Mouse (Mus musculus): ENCODE data around the gene Rbm20. TPM values are rescaled to one million over a fixed set of nuclear protein-coding genes. Genes with fewer than 3 reads are reported as not detected.

Gene Rbm20
- polyA plus RNA-seq, 1 experiment from 2014 or later = 1.4 TPM

DNA sequence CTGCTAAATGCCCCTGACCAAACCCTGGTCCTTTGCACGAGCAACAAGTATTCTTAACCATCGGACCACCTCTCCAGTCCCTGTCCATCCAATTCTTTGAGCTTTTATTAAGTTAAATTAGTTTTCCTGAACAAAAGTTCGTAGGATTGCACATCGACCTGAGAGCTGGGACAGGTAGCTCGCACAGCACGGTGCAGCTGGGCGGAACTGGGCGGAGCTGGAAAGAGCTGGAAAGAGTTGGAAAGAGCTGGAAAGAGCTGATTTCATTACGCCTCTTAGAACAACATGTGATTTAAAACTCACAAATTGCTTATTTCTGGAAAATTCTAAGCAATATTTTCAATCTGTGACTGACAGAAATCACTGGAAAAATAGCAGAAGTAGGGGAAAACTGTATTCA is 24.3 kb downstream of the Rbm20 start:
- H3K4me1 ChIP-seq (replicated peaks) = peaks cover 39% of the 10 kb centered on the region
- no peaks in the 10 kb centered on the region for H3K9me3 ChIP-seq
- no peak overlapping the region for H3K4me2 ChIP-seq (replicated peaks)
- no peak overlapping the region for H3K9ac ChIP-seq (replicated peaks)
- no peak overlapping the region for H3K27ac ChIP-seq
- ATAC-seq = no peak
- H3K36me3 ChIP-seq = no peaks in the 10 kb centered on the region
- WGBS = 96% methylated on average over 9 of the region's 9 CpGs
- H3K4me3 ChIP-seq (replicated peaks) = no peak overlapping the region
- H3K27me3 ChIP-seq = peaks cover 3% of the 10 kb centered on the region; the same call in 1 of the 2 replicates

DNA sequence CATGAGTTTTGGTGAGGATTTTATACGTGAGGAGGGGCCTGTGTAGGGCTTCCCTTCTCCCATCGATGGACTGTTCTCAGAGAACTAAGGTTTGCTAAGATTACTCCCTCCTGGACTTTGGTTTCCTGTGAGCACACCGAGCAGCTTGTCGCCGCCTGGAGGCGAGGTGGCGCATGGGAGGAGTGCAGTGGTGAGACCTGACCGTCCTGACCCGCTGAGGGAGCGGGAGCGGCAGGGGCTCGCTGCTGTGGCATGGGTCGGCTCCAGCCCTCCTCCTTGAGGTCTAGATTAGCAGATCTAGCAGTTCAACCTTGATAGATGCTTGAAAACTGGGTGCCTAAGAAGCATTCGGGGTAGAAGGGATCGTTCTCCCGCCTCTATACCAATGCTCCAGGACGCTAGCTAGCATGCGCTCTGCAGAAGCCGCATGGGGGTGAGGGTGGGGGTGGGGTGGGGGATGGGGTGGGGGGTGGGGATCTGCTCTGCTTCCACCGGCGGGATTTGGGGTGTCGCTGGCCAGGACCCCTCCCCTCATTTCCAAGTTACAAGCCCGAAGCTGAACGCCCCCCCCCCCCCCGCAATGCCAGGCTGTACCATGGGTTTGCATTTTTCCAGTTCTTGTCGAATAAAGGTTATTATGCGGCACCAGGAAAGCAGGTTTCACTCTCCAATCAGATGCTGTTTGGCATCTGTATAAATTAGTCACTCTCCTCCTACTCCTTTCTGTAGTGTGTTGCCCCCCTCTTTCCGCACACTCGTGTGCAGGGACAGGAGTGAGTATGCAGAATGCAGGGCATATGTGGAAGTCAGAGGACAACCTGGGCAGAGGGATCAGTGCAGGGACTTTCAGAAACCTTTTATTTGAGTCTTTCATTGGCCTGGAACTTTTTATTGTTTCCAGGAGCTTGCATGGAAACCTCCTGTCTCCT is 28.1 kb downstream of the Rbm20 start:
- Histone ChIP-seq H3K4me3 (replicated peaks) (peak overlapping the region; percentile 43), H3K9me3 (no peaks in the 10 kb centered on the region), H3K27me3 (peaks cover 3% of the 10 kb centered on the region; the same call in 1 of the 2 replicates), H3K4me1 (replicated peaks) (peaks cover 9% of the 10 kb centered on the region), H3K36me3 (no peaks in the 10 kb centered on the region), H3K9ac (replicated peaks) (peak overlapping the region; percentile 62), H3K27ac (no peak overlapping the region), H3K4me2 (replicated peaks) (peak overlapping the region; percentile 69)
- WGBS = 3% methylated on average over 28 of the region's 29 CpGs
- peak; percentile 92 for ATAC-seq

DNA sequence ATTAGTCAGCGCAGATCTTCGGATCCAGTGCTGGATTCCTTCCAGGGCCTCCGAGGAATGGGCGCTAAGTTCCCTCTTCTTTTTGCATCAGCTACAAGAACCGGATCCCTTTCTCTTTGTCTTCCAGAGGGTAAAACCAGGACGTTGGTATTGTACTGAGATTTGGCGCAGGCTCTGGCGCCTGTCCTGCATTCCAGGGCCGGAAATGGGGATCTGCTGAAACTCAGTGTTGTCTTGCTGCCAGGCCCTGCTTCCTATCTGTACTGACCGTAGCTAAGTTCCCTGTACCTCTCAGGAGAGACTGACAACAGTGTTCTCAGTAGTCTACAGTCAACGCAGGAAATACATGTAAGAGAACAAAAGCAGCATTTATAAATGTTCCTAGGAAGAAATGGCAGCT is 31.3 kb downstream of the Rbm20 start:
- WGBS = 73% methylated on average over 11 of the region's 11 CpGs
- no peak for ATAC-seq
- Histone ChIP-seq H3K4me3 (replicated peaks) (no peak overlapping the region), H3K9me3 (no peaks in the 10 kb centered on the region), H3K4me2 (replicated peaks) (no peak overlapping the region), H3K27me3 (no peaks in the 10 kb centered on the region), H3K4me1 (replicated peaks) (0 out of 2 replicates have a peak, but pooled peaks cover 8% of the 10 kb centered on the region), H3K9ac (replicated peaks) (no peak overlapping the region), H3K27ac (no peak overlapping the region), H3K36me3 (no peaks in the 10 kb centered on the region)

DNA sequence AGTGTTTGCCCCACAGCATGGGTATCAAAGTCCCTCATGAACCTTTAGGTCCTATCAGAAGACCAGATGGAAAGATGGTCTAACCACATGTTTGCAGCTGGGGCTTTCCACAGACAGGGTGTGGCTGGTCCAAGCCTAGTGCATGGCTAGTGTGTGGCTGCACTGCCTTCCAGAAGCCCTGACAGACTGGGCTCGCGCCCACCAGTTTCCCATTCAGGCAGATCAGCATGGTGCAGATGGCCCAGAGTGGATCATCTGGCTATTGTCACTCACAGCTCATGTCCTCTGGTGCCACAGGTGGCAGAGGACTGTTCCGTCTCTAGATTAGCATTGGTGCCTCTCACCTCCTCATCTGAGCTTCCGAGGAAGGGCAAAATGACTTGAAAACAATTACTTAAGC is 33.8 kb downstream of the Rbm20 start:
- WGBS = 74% methylated on average over 4 of the region's 4 CpGs
- H3K4me2 ChIP-seq (replicated peaks) = no peak overlapping the region
- H3K4me1 ChIP-seq (replicated peaks) = no peaks in the 10 kb centered on the region
- H3K27ac ChIP-seq = no peak overlapping the region
- H3K9me3 ChIP-seq = peaks cover 7% of the 10 kb centered on the region
- H3K4me3 ChIP-seq (replicated peaks) = no peak overlapping the region
- no peak overlapping the region for H3K9ac ChIP-seq (replicated peaks)
- H3K27me3 ChIP-seq = no peaks in the 10 kb centered on the region
- no peak for ATAC-seq
- H3K36me3 ChIP-seq = no peaks in the 10 kb centered on the region

- Histone ChIP-seq H3K9ac (replicated peaks) (no peak overlapping the region), H3K36me3 (no peaks in the 10 kb centered on the region), H3K9me3 (peaks cover 7% of the 10 kb centered on the region), H3K27ac (no peak overlapping the region), H3K4me3 (replicated peaks) (no peak overlapping the region), H3K27me3 (no peaks in the 10 kb centered on the region), H3K4me1 (replicated peaks) (no peaks in the 10 kb centered on the region), H3K4me2 (replicated peaks) (no peak overlapping the region)
- ATAC-seq = no peak
- WGBS = 57% methylated on average over 8 of the region's 8 CpGs
Observed at GRCm38 (mm10) chr19:53711261-53711890, 34.3 kb downstream of the Rbm20 start.

GRCm38 (mm10) chr19:53712297-53713025 is 35.4 kb downstream of the Rbm20 start:
- H3K4me1 ChIP-seq (replicated peaks) = no peaks in the 10 kb centered on the region
- no peak overlapping the region for H3K4me3 ChIP-seq (replicated peaks)
- no peak for ATAC-seq
- H3K27me3 ChIP-seq = no peaks in the 10 kb centered on the region
- H3K9ac ChIP-seq (replicated peaks) = no peak overlapping the region
- no peaks in the 10 kb centered on the region for H3K36me3 ChIP-seq
- WGBS = 62% methylated on average over 7 of the region's 7 CpGs
- no peak overlapping the region for H3K4me2 ChIP-seq (replicated peaks)
- H3K9me3 ChIP-seq = peaks cover 7% of the 10 kb centered on the region
- H3K27ac ChIP-seq = no peak overlapping the region

GRCm38 (mm10) chr19:53713364-53713763 is 36.3 kb downstream of the Rbm20 start:
- ATAC-seq = no peak
- no peak overlapping the region for H3K27ac ChIP-seq
- H3K4me3 ChIP-seq (replicated peaks) = no peak overlapping the region
- H3K36me3 ChIP-seq = no peaks in the 10 kb centered on the region
- no peak overlapping the region for H3K4me2 ChIP-seq (replicated peaks)
- no peaks in the 10 kb centered on the region for H3K4me1 ChIP-seq (replicated peaks)
- no peaks in the 10 kb centered on the region for H3K27me3 ChIP-seq
- 86% methylated on average over 6 of the region's 6 CpGs for WGBS
- H3K9me3 ChIP-seq = peaks cover 7% of the 10 kb centered on the region
- no peak overlapping the region for H3K9ac ChIP-seq (replicated peaks)

DNA sequence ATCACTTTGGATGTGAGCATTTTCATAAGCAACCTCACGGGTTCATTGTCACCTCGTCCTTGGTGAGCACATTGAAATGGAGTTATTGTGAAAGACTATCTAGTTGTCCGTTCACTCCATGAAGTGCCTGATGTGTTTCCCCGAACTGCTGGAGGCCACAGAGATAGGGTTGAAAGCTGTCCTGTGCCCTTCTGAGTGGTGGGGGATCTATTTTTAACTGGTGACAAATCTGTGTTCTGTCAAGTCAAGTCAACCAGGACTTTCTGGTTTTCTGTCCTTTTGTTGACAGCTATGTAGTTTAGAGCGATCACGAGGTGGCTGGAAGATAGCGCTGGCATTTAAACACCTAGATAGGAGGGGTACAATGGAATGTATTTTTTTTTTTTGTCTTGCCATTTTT is 39.4 kb downstream of the Rbm20 start:
- 94% methylated on average over 7 of the region's 7 CpGs for WGBS
- Histone ChIP-seq H3K4me1 (replicated peaks) (no peaks in the 10 kb centered on the region), H3K9me3 (peaks cover 7% of the 10 kb centered on the region), H3K4me2 (replicated peaks) (no peak overlapping the region), H3K9ac (replicated peaks) (no peak overlapping the region), H3K4me3 (replicated peaks) (no peak overlapping the region), H3K27me3 (no peaks in the 10 kb centered on the region), H3K27ac (no peak overlapping the region), H3K36me3 (no peaks in the 10 kb centered on the region)
- ATAC-seq = no peak

DNA sequence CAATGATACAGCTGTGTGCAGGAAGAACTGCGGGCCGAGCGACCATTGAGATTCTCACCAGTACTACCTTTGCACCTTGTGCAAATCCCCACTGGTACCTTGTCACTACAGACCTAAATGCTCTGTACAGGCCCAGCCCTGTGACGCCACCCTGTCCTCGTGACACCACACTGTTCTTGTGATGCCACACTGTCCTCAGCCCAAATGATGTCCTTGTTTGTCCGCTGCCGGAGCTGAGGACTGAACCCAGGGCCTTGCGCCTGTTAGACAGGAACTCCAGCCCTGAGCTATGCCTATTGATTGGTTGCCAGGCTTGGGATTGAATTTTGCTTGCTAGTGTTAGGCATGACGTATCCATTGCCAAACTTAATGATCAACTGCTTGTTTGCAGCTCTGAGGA is 40.3 kb downstream of the Rbm20 start:
- no peak overlapping the region for H3K4me2 ChIP-seq (replicated peaks)
- H3K27me3 ChIP-seq = no peaks in the 10 kb centered on the region
- H3K9ac ChIP-seq (replicated peaks) = no peak overlapping the region
- no peak overlapping the region for H3K27ac ChIP-seq
- no peaks in the 10 kb centered on the region for H3K36me3 ChIP-seq
- ATAC-seq = no peak
- H3K4me3 ChIP-seq (replicated peaks) = no peak overlapping the region
- WGBS = 86% methylated on average over 9 of the region's 9 CpGs
- H3K9me3 ChIP-seq = peaks cover 7% of the 10 kb centered on the region
- H3K4me1 ChIP-seq (replicated peaks) = no peaks in the 10 kb centered on the region

GRCm38 (mm10) chr19:53722186-53722585 is 45.1 kb downstream of the Rbm20 start:
- H3K4me2 ChIP-seq (replicated peaks) = no peak overlapping the region
- H3K9ac ChIP-seq (replicated peaks) = no peak overlapping the region
- no peak for ATAC-seq
- no peaks in the 10 kb centered on the region for H3K4me1 ChIP-seq (replicated peaks)
- no peak overlapping the region for H3K27ac ChIP-seq
- H3K4me3 ChIP-seq (replicated peaks) = no peak overlapping the region
- no peaks in the 10 kb centered on the region for H3K9me3 ChIP-seq
- no peaks in the 10 kb centered on the region for H3K36me3 ChIP-seq
- H3K27me3 ChIP-seq = no peaks in the 10 kb centered on the region
- 88% methylated on average over 5 of the region's 5 CpGs for WGBS

GRCm38 (mm10) chr19:53724053-53724452 is 46.9 kb downstream of the Rbm20 start:
- no peaks in the 10 kb centered on the region for H3K9me3 ChIP-seq
- H3K4me3 ChIP-seq (replicated peaks) = no peak overlapping the region
- H3K27me3 ChIP-seq = no peaks in the 10 kb centered on the region
- H3K36me3 ChIP-seq = no peaks in the 10 kb centered on the region
- no peak overlapping the region for H3K9ac ChIP-seq (replicated peaks)
- no peaks in the 10 kb centered on the region for H3K4me1 ChIP-seq (replicated peaks)
- no peak for ATAC-seq
- no peak overlapping the region for H3K4me2 ChIP-seq (replicated peaks)
- no peak overlapping the region for H3K27ac ChIP-seq
- 85% methylated on average over 5 of the region's 5 CpGs for WGBS

- no peak for ATAC-seq
- WGBS = 44% methylated on average over 12 of the region's 12 CpGs
Observed at GRCm38 (mm10) chr19:53726340-53726739, 49.2 kb downstream of the Rbm20 start.

More at GRCm38 (mm10) chr19:53726340-53726739, 49.2 kb downstream of the Rbm20 start:
- Histone ChIP-seq H3K4me3 (replicated peaks) (no peak overlapping the region), H3K9ac (replicated peaks) (no peak overlapping the region), H3K36me3 (no peaks in the 10 kb centered on the region), H3K9me3 (no peaks in the 10 kb centered on the region), H3K27ac (no peak overlapping the region), H3K4me1 (replicated peaks) (no peaks in the 10 kb centered on the region), H3K4me2 (replicated peaks) (no peak overlapping the region), H3K27me3 (no peaks in the 10 kb centered on the region)

Measured in midbrain, embryonic 13.5 days (tissue).